Mouse (Mus musculus): ENCODE measurements at regions not wholly inside any gene's neighbourhood (a gene's known extent, or its start where the extent isn't known, plus 50 kb on each side); places are given as distances from the start of the nearest gene placed in this dataset.

DNA sequence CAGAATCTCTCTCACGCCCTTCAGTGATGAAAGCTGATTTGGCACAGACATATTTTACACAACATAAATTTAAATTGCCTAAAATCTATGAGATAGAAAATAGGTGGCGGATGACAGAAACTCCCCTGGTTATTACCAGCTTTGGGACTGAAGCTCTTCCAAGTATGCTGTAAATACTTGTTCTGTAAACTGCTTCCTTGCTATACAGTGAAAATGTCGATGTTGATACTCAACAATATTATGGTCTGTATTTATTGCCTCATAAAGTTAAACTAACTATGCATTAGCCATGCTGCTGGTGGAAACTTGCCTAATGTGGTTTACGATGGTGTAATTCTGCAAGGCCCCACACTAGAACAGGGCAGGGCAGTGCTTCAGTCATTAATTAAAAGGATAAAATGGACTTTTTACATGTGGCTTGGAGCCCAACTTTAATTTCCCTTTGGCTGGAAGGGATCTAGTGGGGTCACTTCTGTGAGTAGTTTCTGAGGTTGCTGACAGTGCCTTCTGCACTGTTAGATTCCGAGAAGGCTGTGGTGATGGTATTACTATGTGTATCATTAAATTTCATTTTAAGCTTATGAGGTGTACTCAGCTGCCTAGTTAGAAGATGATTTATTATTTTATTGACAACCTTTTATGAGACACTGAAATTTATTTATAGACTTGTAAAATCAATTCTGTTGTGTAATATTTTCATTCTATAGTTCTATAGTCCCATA lies 482.0 kb upstream of the Msl3l2 start:
- no peak for DNase-seq (ENCODE audit: low spot score)
- Histone ChIP-seq H3K4me2 (replicated peaks; ENCODE audit: low read depth, low read length) (no peak overlapping the region), H3K9me3 (ENCODE audit: control insufficient read depth, low read length) (no peaks in the 10 kb centered on the region), H3K27ac (ENCODE audit: low read depth, low read length) (no peak overlapping the region), H3K27me3 (ENCODE audit: control insufficient read depth, insufficient read depth, low read length) (no peaks in the 10 kb centered on the region), H3K4me1 (replicated peaks; ENCODE audit: control insufficient read depth, insufficient read depth, low read length) (no peaks in the 10 kb centered on the region), H3K4me3 (ENCODE audit: low read depth, low read length) (no peak overlapping the region), H3K9ac (ENCODE audit: low read depth, low read length) (no peak overlapping the region), H3K36me3 (ENCODE audit: control insufficient read depth, insufficient read depth, low read length) (no peaks in the 10 kb centered on the region)
- WGBS, result 93% methylated on average over 5 of the region's 5 CpGs
- no peak for ATAC-seq (ENCODE audit: low FRiP score)

DNA sequence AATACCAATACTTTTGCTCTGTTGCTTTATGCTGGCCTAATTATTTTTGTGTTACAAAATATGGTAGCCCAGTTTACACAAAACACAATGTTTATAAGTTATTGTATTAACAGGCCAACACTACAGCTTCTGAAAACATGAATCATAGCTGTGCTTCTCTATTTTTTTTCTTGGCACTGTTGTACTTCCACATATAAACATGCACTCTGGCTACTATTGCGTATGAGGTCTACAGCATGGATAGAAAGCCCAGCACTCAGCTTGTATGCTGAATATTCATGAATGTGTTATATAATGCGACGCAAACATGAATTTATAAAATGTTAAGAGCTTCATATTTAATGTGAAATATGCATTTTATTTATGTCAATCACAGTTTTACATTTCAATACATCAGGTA lies 465.4 kb upstream of the Msl3l2 start:
- Histone ChIP-seq H3K27me3 (ENCODE audit: control insufficient read depth, insufficient read depth, low read length) (no peaks in the 10 kb centered on the region), H3K9me3 (ENCODE audit: control insufficient read depth, low read length) (no peaks in the 10 kb centered on the region), H3K36me3 (ENCODE audit: control insufficient read depth, insufficient read depth, low read length) (no peaks in the 10 kb centered on the region), H3K4me1 (replicated peaks; ENCODE audit: control insufficient read depth, insufficient read depth, low read length) (no peaks in the 10 kb centered on the region), H3K27ac (ENCODE audit: low read depth, low read length) (no peak overlapping the region), H3K4me3 (ENCODE audit: low read depth, low read length) (no peak overlapping the region), H3K9ac (ENCODE audit: low read depth, low read length) (no peak overlapping the region), H3K4me2 (replicated peaks; ENCODE audit: low read depth, low read length) (no peak overlapping the region)
- no peak for ATAC-seq (ENCODE audit: low FRiP score)
- WGBS, result 89% methylated on average over 3 of the region's 3 CpGs
- DNase-seq (ENCODE audit: low spot score), result no peak
